Mouse (Mus musculus) thymus, postnatal 14 days (tissue): ENCODE data around the gene Vmn2r44.
"Not testable (repeated sequence)": the region's sequence is repeated elsewhere in the genome, so short reads cannot be mapped to it uniquely, and the experiment has no call there.

Source experiments
- DNase-seq: peaks from one replicate; pipeline ENCODE4 v3.0.0; 2021

The Vmn2r44 gene

GRCm38 (mm10) chr7:8383233-8383632 is at the start of gene Vmn2r44:
TSS of gene Vmn2r44 (minus strand) at chr7:8383333.
- DNase-seq = not testable (repeated sequence)

- peak; percentile 2 for DNase-seq
Observed at GRCm38 (mm10) chr7:8357879-8358278, 25.3 kb downstream of the Vmn2r44 start.
